Mouse (Mus musculus): ENCODE results near the gene Mettl13. TPM values are rescaled to one million over a fixed set of nuclear protein-coding genes. Genes with fewer than 3 reads are reported as not detected.

Mettl13 gene
- polyA plus RNA-seq (2011; ENCODE audit: insufficient read depth, insufficient read length, low read depth, missing spikeins) = 15.0 and 17.1 TPM in 2 replicates

DNA sequence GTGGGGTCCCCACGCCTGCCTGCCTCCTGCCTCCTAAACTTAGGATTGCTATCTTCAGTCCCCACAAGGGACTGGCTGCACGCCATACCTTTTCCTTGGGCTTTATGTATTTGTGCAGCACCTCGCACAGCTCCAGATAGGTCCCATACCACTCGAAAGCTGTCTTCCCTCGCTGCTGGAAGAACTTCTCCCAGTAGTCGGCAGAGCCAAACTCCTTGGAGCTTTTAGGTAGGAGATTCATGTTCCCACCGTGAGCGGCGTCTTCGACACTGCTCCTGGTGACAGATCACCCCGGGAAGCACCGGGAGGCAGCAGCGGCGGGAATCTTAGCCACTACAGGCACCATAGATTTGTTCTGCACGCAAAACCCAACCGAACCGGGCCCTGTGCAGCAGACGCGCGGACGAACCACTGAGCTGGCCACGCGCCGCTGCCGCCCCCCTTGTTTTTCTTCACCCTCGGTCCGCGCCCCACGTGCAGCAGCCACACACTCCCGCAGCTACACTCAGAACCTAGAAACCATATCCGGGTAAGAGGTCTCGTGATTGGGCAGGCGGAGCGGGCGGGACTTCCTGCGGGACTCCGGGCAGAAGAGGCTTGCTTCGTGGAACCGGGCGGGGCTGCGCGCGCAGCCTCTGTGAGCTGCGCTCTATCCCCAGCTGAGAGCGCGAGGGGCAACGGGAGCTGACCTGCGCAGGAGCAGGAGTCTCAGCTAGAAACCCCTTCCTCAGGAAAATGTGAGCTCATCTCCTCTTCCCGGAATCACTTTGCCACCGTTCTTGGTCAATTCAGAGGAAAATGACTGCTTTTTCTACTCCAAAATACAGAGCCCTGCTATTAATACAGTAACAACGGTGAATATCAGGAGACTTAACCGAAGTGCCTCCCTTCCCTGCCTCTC lies at the start of gene Mettl13:
TSS of gene Mettl13 (minus strand) at position 536 of the 901 bp plus-strand sequence.
- peak within 1 kb of the TSS; percentile 68 for H3K4me3 ChIP-seq (ENCODE audit: low read depth, low read length)
- no peaks in the 10 kb centered on the region for H3K27me3 ChIP-seq (ENCODE audit: control insufficient read depth, insufficient read depth, low read length, poor library complexity, severe bottlenecking)
- H3K9me3 ChIP-seq (replicated peaks; ENCODE audit: control insufficient read depth, insufficient read depth, low read length, poor library complexity, severe bottlenecking) = no peaks in the 10 kb centered on the region
- no peaks in the 10 kb centered on the region for H3K4me1 ChIP-seq (ENCODE audit: control insufficient read depth, insufficient read depth, low read length)
- no peak within 1 kb of the TSS for H3K27ac ChIP-seq (ENCODE audit: insufficient read depth, low read length)
- H3K9ac ChIP-seq (ENCODE audit: low read depth, poor library complexity, severe bottlenecking) = peak within 1 kb of the TSS; percentile 58
- H3K36me3 ChIP-seq (ENCODE audit: control insufficient read depth, insufficient read depth, low read length, poor library complexity, severe bottlenecking) = peaks cover 7% of the 10 kb centered on the region
- no peak for TF ChIP-seq CTCF (IDR thresholded peaks at IDR 0.05; ENCODE audit: low read depth, low read length)
- peak; percentile 46 for TF ChIP-seq POLR2A (IDR thresholded peaks at IDR 0.05; ENCODE audit: insufficient read depth, low read length)
- TF ChIP-seq EP300 (IDR thresholded peaks at IDR 0.05; ENCODE audit: insufficient read depth, low read depth, low read length) = 0 out of 2 replicates have a peak, but pooled peaks have one; percentile 3

DNA sequence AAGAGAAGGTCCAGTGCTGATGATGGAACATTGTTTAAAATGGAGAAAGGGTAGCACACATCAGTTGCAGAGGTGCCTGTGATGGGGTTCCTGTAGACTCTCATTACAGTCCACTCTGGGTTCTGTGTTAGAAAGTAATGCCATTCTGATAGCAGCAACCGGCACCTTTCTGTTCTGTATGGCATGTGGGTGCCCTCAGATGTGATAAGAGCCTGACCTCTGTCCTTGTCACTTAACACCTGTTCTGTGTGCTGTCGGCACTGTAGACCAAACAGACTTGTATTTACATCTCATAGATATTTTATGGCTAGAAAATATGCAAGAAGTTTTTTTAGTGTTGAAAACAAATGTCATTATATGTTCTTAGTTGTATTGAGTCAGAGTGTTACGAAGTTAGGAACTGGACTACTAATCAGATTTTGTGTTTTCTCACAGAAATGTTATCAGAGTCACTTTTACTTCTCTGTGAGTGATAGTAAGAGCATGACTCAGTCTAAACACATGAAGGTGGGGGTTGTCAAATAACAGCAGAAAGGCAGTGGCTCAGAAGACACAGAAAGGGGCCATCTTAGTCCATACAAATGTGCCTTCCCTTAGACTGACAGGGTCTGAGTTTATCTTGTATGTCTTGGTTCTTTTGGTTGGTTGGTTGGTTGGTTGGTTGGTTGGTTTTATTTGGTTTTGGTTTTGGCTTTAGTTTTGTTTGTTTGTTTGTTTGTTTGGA lies 49.2 kb upstream of the Mettl13 start:
- TF ChIP-seq CTCF (IDR thresholded peaks at IDR 0.05; ENCODE audit: low read depth, low read length) = no peak
- TF ChIP-seq EP300 (IDR thresholded peaks at IDR 0.05; ENCODE audit: insufficient read depth, low read depth, low read length) = no peak
- TF ChIP-seq POLR2A (IDR thresholded peaks at IDR 0.05; ENCODE audit: insufficient read depth, low read length) = no peak
- Histone ChIP-seq H3K36me3 (ENCODE audit: control insufficient read depth, insufficient read depth, low read length, poor library complexity, severe bottlenecking) (no peaks in the 10 kb centered on the region), H3K27me3 (ENCODE audit: control insufficient read depth, insufficient read depth, low read length, poor library complexity, severe bottlenecking) (no peaks in the 10 kb centered on the region), H3K27ac (ENCODE audit: insufficient read depth, low read length) (no peak overlapping the region), H3K4me3 (ENCODE audit: low read depth, low read length) (no peak overlapping the region), H3K9ac (ENCODE audit: low read depth, poor library complexity, severe bottlenecking) (no peak overlapping the region), H3K4me1 (ENCODE audit: control insufficient read depth, insufficient read depth, low read length) (no peaks in the 10 kb centered on the region), H3K9me3 (replicated peaks; ENCODE audit: control insufficient read depth, insufficient read depth, low read length, poor library complexity, severe bottlenecking) (no peaks in the 10 kb centered on the region)

DNA sequence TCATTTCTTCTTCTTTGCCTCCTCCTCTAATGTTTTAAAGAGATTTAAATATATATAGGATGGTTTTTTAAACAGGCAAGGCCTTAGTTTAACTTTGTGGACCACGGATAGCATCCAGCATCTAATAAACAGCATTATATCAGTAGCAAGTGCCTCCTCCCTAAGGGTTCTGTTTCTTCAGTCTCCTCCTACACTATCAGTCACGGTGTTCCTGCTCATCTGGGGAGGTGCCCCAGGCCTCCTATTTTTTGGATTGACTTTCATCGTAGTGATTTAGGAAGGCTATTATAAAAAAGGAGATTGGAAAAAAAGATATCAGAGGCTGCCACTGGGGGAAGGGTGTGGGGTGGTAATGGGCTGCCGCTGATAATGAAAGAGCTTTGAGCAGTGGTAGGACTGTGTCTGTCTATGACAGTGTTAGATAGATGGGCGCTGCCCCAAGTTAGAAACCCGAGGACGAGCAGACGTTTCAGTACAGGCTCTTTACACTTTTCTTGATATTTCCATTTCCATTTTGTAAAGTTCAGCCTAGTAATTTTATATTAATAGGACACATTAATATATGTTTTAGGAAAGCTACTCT lies 42.2 kb upstream of the Mettl13 start:
- H3K9ac ChIP-seq (ENCODE audit: low read depth, poor library complexity, severe bottlenecking) = no peak overlapping the region
- H3K4me3 ChIP-seq (ENCODE audit: low read depth, low read length) = no peak overlapping the region
- H3K27me3 ChIP-seq (ENCODE audit: control insufficient read depth, insufficient read depth, low read length, poor library complexity, severe bottlenecking) = no peaks in the 10 kb centered on the region
- H3K27ac ChIP-seq (ENCODE audit: insufficient read depth, low read length) = no peak overlapping the region
- H3K36me3 ChIP-seq (ENCODE audit: control insufficient read depth, insufficient read depth, low read length, poor library complexity, severe bottlenecking) = no peaks in the 10 kb centered on the region
- no peaks in the 10 kb centered on the region for H3K9me3 ChIP-seq (replicated peaks; ENCODE audit: control insufficient read depth, insufficient read depth, low read length, poor library complexity, severe bottlenecking)
- H3K4me1 ChIP-seq (ENCODE audit: control insufficient read depth, insufficient read depth, low read length) = peaks cover 2% of the 10 kb centered on the region
- TF ChIP-seq CTCF (IDR thresholded peaks at IDR 0.05; ENCODE audit: low read depth, low read length) (no peak), POLR2A (IDR thresholded peaks at IDR 0.05; ENCODE audit: insufficient read depth, low read length) (no peak), EP300 (IDR thresholded peaks at IDR 0.05; ENCODE audit: insufficient read depth, low read depth, low read length) (no peak)

DNA sequence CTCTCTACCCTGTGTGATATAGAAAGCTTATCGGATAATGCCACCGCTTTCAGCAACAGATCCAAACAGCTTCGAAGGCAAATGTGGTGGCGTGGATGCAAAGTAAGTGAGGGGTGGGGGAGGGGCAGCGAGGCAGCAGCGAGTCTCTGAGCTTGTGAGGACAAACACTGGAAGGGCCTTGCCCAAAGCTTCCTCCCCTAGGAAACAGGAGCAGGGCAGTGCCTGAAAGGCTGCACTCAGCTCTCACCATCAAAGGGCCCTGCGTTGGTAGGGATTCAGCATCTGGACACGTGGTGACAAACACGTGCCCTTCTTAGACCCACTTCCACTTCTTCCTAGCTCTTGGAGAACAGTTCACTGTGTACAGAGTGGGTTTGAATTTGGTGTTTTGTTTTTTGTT lies 41.1 kb upstream of the Mettl13 start:
- no peak overlapping the region for H3K4me3 ChIP-seq (ENCODE audit: low read depth, low read length)
- no peaks in the 10 kb centered on the region for H3K27me3 ChIP-seq (ENCODE audit: control insufficient read depth, insufficient read depth, low read length, poor library complexity, severe bottlenecking)
- no peak overlapping the region for H3K9ac ChIP-seq (ENCODE audit: low read depth, poor library complexity, severe bottlenecking)
- no peaks in the 10 kb centered on the region for H3K36me3 ChIP-seq (ENCODE audit: control insufficient read depth, insufficient read depth, low read length, poor library complexity, severe bottlenecking)
- no peaks in the 10 kb centered on the region for H3K9me3 ChIP-seq (replicated peaks; ENCODE audit: control insufficient read depth, insufficient read depth, low read length, poor library complexity, severe bottlenecking)
- H3K27ac ChIP-seq (ENCODE audit: insufficient read depth, low read length) = no peak overlapping the region
- H3K4me1 ChIP-seq (ENCODE audit: control insufficient read depth, insufficient read depth, low read length) = peaks cover 2% of the 10 kb centered on the region
- no peak for TF ChIP-seq CTCF (IDR thresholded peaks at IDR 0.05; ENCODE audit: low read depth, low read length)
- TF ChIP-seq EP300 (IDR thresholded peaks at IDR 0.05; ENCODE audit: insufficient read depth, low read depth, low read length) = no peak
- no peak for TF ChIP-seq POLR2A (IDR thresholded peaks at IDR 0.05; ENCODE audit: insufficient read depth, low read length)

DNA sequence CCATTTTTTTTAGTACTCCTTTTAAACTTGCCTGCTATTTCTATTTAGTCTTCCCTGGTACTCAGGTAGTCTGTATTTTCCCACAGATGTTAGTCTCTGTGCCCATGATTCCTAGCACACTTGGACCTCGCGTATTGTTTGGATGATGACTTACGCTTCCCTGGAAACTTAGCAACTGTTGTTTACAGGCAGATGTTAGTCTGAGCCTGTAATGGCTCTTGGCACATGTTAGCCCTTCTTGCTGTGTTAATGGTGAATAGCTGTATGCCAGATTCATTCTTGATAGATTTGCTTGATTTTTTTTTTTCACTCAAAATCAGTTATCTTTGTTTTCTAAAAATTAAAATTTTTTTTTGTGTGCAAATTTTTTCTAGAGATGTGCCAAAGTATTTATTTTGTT lies 40.3 kb upstream of the Mettl13 start:
- no peaks in the 10 kb centered on the region for H3K9me3 ChIP-seq (replicated peaks; ENCODE audit: control insufficient read depth, insufficient read depth, low read length, poor library complexity, severe bottlenecking)
- no peak overlapping the region for H3K4me3 ChIP-seq (ENCODE audit: low read depth, low read length)
- no peaks in the 10 kb centered on the region for H3K27me3 ChIP-seq (ENCODE audit: control insufficient read depth, insufficient read depth, low read length, poor library complexity, severe bottlenecking)
- TF ChIP-seq POLR2A (IDR thresholded peaks at IDR 0.05; ENCODE audit: insufficient read depth, low read length) = no peak
- TF ChIP-seq EP300 (IDR thresholded peaks at IDR 0.05; ENCODE audit: insufficient read depth, low read depth, low read length) = no peak
- TF ChIP-seq CTCF (IDR thresholded peaks at IDR 0.05; ENCODE audit: low read depth, low read length) = no peak
- H3K27ac ChIP-seq (ENCODE audit: insufficient read depth, low read length) = no peak overlapping the region
- H3K4me1 ChIP-seq (ENCODE audit: control insufficient read depth, insufficient read depth, low read length) = peaks cover 2% of the 10 kb centered on the region
- no peak overlapping the region for H3K9ac ChIP-seq (ENCODE audit: low read depth, poor library complexity, severe bottlenecking)
- H3K36me3 ChIP-seq (ENCODE audit: control insufficient read depth, insufficient read depth, low read length, poor library complexity, severe bottlenecking) = no peaks in the 10 kb centered on the region
